Mouse (Mus musculus) megakaryocyte, embryonic 14.5 days (primary cell): ENCODE results near the gene Astn1.

Experiments used
- FLI1 ChIP-seq: IDR thresholded peaks from 2 replicates; pipeline ENCODE4 v1.6.1; 2012; ENCODE audit warnings: low read length, inconsistent platforms, mixed read lengths
- GATA1 ChIP-seq: IDR thresholded peaks from 3 replicates; pipeline ENCODE4 v1.6.1; 2012; ENCODE audit warnings: mixed read lengths, low read length, inconsistent platforms, borderline replicate concordance

DNA sequence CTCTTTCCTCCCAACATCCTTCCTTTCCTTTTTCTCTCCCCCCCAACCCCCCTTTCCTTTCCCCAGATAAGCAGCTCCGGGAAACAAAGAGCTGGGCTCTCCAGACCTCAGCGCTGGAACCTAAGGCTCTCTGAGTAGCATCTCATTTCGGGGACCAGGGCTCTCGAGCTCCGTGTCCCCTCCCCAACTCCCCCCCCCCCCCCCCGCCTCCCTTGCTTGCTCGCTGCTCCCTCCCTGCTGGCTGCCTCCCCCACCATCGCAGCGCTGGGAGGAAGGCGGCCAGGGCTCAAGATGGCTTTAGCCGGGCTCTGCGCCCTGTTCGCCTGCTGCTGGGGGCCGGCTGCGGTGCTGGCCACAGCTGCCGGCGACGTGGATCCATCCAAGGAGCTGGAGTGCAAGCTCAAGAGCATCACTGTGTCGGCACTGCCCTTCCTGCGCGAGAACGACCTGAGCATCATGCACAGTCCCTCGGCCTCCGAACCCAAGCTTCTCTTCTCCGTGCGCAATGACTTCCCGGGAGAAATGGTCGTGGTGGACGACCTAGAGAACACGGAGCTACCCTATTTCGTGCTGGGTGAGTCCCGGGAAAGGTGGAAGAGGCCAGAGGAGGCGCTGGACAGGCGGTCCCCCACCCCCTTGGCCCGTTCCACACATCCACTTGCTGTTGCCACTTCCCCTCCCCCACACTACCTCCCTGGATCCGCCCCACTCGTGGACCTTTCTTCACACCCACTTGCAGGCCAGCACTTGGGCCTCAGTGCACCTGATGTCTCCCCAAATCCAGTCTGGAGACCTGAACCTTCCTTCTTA lies 424 bp downstream of the Astn1 start:
- no peak for TF ChIP-seq GATA1
- no peak for TF ChIP-seq FLI1
